Mouse (Mus musculus): ENCODE data around the gene Snx29.

DNA sequence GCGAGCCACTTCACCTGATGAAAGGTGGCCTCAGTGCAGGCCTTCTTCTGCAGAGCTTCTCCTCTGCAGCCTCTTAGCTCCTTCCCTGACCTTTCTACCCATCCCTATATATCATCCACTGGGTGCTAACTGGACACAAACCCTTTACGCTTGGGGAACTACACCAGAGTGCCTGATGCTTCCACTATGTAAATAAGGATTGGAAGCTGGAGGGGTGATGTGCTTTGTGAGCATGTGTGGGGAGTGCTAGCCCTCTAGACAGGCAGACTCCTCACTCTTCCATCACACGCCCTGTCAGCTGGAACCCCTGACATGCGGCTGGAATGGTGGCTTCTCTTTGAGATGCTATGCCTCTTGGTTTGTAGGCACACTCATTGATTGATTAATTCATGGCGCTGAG lies 370.0 kb downstream of the Snx29 start:
- TF ChIP-seq CTCF (IDR thresholded peaks at IDR 0.05) (no peak), EP300 (IDR thresholded peaks at IDR 0.05) (no peak)
